Mouse (Mus musculus) spleen, postnatal 4 days (tissue): ENCODE results near the gene Cpa1.

ENCODE experiments used
- DNase-seq, 2 experiments: peaks; one replicate each; pipeline ENCODE4 v3.0.0; 2022; ENCODE audit warnings: low spot score in 2 of 2

The Cpa1 gene

DNA sequence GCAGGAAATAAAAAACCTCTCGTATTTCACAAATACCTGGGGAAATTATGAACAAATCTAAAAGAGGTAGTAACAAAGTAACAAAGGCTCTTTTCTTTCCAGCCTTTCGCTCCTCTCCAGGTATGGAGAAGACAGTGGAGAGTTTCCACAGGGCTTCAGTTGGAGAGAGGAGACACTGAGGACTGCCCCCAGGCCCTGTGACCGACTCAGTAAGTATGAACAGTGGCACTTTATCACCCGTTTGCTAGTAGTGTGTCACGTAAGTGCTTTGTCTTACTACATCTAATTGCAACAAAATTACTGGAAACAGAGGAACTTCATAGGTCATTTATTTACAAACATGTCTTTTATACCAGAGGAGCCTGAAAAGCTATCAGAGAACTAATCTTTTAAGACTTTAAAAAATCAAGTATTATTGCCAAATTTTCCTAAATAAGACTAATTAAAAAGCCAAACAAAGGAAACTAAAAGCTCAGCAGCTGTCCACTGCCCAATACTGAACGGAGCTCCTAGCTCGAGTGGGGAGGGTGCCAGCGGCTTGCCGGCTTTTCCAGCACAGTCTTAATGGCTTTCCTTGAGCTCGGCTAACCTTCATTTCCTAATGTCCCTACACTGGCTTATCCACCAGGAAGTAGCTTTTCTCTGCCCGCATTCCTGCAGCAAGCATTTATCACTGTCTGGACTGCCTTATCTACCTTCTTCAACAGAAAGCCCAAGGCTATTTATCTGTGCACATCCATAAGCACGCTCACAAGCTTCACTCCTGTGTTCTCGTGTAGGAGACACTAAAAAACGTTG, 34.9 kb downstream of the Cpa1 start:
- no peak for DNase-seq

GRCm38 (mm10) chr6:30674714-30675280, 35.8 kb downstream of the Cpa1 start:
- DNase-seq = no peak

DNA sequence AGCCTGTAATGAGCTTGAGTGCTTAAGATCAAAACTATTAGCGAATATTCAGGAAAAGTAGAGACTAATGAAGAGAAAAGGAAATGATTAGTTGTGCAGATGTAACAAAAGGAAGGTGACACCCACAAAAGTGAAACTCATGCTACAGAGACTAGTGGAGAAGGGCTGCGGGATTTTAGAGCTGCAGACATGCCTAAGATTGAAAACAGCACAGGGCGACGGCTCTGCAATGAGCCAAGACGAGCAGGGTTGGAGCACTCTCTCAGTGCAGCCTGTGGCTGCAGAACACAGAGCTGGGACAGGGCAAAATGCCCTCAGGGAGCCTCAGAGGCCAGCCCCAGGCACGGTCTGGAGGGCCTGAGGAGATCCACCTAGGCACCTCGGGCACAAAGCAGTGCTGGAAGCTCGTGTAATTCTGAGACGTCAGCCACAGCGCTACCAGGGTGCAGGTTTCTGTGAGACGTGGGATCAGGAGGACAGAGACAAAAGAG, 36.3 kb downstream of the Cpa1 start:
- no peak for DNase-seq

- DNase-seq = peak in 1 of 2 experiments; percentile 36
These were observed 37.5 kb downstream of the Cpa1 start for GRCm38 (mm10) chr6:30676506-30676905.

GRCm38 (mm10) chr6:30677591-30677990, 38.6 kb downstream of the Cpa1 start:
- no peak for DNase-seq

DNA sequence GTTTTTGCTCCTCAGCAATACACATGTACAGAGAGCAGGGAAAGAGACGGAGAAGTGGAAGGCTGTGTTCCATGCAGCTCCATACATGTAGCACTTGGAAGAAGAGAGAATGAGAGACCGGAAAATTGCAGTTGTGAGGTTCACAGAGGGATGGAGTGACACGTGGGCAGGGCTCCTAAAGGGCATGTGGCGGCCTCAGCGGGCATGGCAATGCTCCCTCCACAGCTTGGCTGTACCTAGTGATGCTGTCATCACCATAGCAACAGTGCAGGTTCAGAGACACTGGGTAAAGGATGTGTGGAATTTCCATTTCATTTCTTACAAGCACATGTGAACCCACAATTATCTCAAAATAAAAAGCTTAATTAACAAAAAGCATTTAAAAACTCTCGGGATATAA, 39.5 kb downstream of the Cpa1 start:
- no peak for DNase-seq

- no peak for DNase-seq
These were observed 40.5 kb downstream of the Cpa1 start for GRCm38 (mm10) chr6:30679567-30679966.

- DNase-seq = no peak
These were observed 41.4 kb downstream of the Cpa1 start for GRCm38 (mm10) chr6:30680442-30680841.

- no peak for DNase-seq
These were observed 43.2 kb downstream of the Cpa1 start for GRCm38 (mm10) chr6:30681935-30682900.

DNA sequence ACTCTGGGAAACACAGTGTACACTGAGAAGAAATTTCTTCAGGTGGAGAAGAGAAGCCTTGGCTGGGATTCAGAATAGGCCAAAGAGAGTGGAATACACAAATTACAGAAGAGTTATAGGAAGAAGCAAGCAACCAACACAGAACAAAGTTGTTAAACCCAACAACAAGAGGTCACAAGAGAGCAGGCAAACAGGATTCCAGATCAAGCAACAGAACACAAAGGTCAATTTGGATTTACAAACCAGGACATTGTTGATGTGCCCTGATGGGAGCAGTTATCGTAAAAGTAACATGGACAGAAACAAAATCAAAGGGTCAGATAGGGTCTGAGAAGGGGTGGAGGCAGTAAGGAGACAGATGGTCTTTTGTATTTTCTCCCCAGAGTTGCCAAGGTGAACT, 45.6 kb downstream of the Cpa1 start:
- DNase-seq = no peak

GRCm38 (mm10) chr6:30687198-30687597, 48.2 kb downstream of the Cpa1 start:
- DNase-seq = no peak

- no peak for DNase-seq
These were observed 53.8 kb downstream of the Cpa1 start for GRCm38 (mm10) chr6:30692826-30693225.

GRCm38 (mm10) chr6:30693350-30693991, 54.5 kb downstream of the Cpa1 start, which contains the start of gene Cep41:
TSS of gene Cep41 (minus strand) at chr6:30693749.
- DNase-seq = peak; percentile 90 to 95

GRCm38 (mm10) chr6:30694209-30694608, 55.2 kb downstream of the Cpa1 start:
- no peak for DNase-seq
